Mouse (Mus musculus) neural tube, embryonic 14.5 days (tissue): ENCODE results near the gene Gpd1. TPM values are rescaled to one million over a fixed set of nuclear protein-coding genes. Genes with fewer than 3 reads are reported as not detected.

Experiments
- ATAC-seq: fragments of 200-750 bp; cut with Nextera tagmentation; 2 replicates; pipeline ENCODE4 v1.8.0; 2017; ENCODE audit warnings: low read depth, mild to moderate bottlenecking, moderate TSS enrichment, moderate library complexity
- H3K27ac ChIP-seq: fragments of 300-500 bp; sonication (generic); 2 replicates; pipeline ENCODE4 v1.5.1; 2014; ENCODE audit warnings: low read depth, mild to moderate bottlenecking, control low read depth, low read length, moderate library complexity, mixed read lengths
- H3K27me3 ChIP-seq: fragments of 300-500 bp; sonication (generic); 2 replicates; pipeline ENCODE4 v1.6.1; 2014; ENCODE audit warnings: low read length; ENCODE audit not compliant: control insufficient read depth, insufficient read depth
- H3K36me3 ChIP-seq: fragments of 300-500 bp; sonication (generic); 2 replicates; pipeline ENCODE4 v1.6.1; 2014; ENCODE audit warnings: low read length, mixed read lengths; ENCODE audit not compliant: control insufficient read depth, insufficient read depth
- H3K4me1 ChIP-seq: fragments of 300-500 bp; sonication (generic); 2 replicates; pipeline ENCODE4 v1.6.1; 2014; ENCODE audit warnings: low read length; ENCODE audit not compliant: control insufficient read depth, insufficient read depth
- H3K4me2 ChIP-seq: fragments of 300-500 bp; sonication (generic); 2 replicates; pipeline ENCODE4 v1.6.1; 2014; ENCODE audit warnings: mild to moderate bottlenecking, low read depth, low read length, control low read depth
- H3K4me3 ChIP-seq: fragments of 300-500 bp; sonication (generic); 2 replicates; pipeline ENCODE4 v1.5.1; 2014; ENCODE audit warnings: low read depth, low read length, control low read depth, mixed read lengths
- H3K9ac ChIP-seq: fragments of 300-500 bp; sonication (generic); replicated peaks from 2 replicates; pipeline ENCODE4 v1.6.1; 2014; ENCODE audit warnings: low read depth, mild to moderate bottlenecking, control low read depth, low read length, mixed read lengths
- H3K9me3 ChIP-seq: fragments of 300-500 bp; sonication (generic); 2 replicates; pipeline ENCODE4 v1.6.1; 2016; ENCODE audit warnings: low read length; ENCODE audit not compliant: control insufficient read depth
- WGBS: fragments of 180-500 bp; shearing (Covaris S2); extraction: QIAGEN DNeasy Blood & Tissue Kit; methylation state at CpG from one replicate; pipeline ENCODE4 v1.1.7; 2014; 5-methylcytosine and 5-hydroxymethylcytosine counted together
- polyA plus RNA-seq: library from polyadenylated mRNA; unstranded; fragments of >200 nt; fragmentation: Nextera tagmentation; extraction: Ambion mirVana; gene quantifications from 2 replicates; pipeline ENCODE4 v1.2.1, GENCODE M21; 2014

Gene Gpd1
- polyA plus RNA-seq, 1 experiment from 2014 or later = 1.2 TPM

GRCm38 (mm10) chr15:99677089-99677488 is 40.2 kb upstream of the Gpd1 start:
- H3K9me3 ChIP-seq = no peaks in the 10 kb centered on the region
- H3K27me3 ChIP-seq = no peaks in the 10 kb centered on the region
- no peak overlapping the region for H3K4me3 ChIP-seq
- H3K4me2 ChIP-seq = peak overlapping the region; percentile 64
- peak; percentile 62 for ATAC-seq
- H3K9ac ChIP-seq = peak overlapping the region; percentile 37; the same call in 1 of the 2 replicates
- H3K36me3 ChIP-seq = peaks cover 5% of the 10 kb centered on the region; the same call in 1 of the 2 replicates
- WGBS = 11% methylated on average over 8 of the region's 8 CpGs
- H3K4me1 ChIP-seq = peaks cover 50% of the 10 kb centered on the region
- peak overlapping the region; percentile 72 for H3K27ac ChIP-seq

DNA sequence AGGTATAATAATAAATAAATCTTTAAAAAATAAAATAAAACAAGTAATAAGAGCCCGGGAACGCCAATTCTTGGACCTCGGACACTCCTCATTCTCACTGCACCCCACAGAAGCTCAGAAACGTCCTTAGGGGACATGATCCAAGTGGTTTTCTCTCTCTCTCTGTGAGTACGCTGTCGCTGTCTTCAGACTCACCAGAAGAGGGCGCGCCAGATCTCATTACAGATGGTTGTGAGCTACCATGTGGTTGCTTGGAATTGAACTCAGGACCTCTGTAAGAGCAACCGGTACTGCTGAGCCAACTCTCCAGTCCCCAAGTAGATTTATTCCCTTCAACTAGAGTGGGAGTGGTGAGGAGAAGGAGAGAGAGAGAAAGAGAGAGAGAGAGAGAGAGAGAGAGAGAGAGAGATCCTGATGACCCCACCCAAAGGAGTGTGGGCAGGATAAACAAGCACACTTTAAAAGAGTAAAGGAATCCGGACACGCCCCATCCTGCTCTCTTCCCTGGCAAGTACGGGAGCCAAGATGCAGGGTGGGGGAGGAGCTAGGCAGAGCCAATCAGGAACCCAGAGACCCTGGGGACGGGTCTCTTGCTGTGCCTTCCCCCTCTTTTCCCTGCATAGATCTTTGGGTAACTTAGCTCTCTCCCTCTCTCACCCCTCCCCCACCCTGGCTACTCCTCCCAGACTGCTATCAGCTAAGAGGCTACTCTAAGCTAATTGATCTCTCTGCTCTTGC is 39.1 kb upstream of the Gpd1 start:
- Histone ChIP-seq H3K27me3 (no peaks in the 10 kb centered on the region), H3K9me3 (no peaks in the 10 kb centered on the region), H3K9ac (no peak overlapping the region), H3K4me2 (no peak overlapping the region), H3K27ac (no peak overlapping the region), H3K36me3 (no peaks in the 10 kb centered on the region), H3K4me1 (peaks cover 40% of the 10 kb centered on the region), H3K4me3 (no peak overlapping the region)
- WGBS = 14% methylated on average over 13 of the region's 13 CpGs
- peak; percentile 44; the same call in 1 of the 2 replicates for ATAC-seq

- no peak overlapping the region for H3K9ac ChIP-seq
- no peak overlapping the region for H3K4me2 ChIP-seq
- 52% methylated on average over 7 of the region's 7 CpGs for WGBS
- H3K36me3 ChIP-seq = no peaks in the 10 kb centered on the region
- no peak for ATAC-seq
- H3K4me1 ChIP-seq = peaks cover 32% of the 10 kb centered on the region
- no peak overlapping the region for H3K4me3 ChIP-seq
- no peak overlapping the region for H3K27ac ChIP-seq
- no peaks in the 10 kb centered on the region for H3K9me3 ChIP-seq
- H3K27me3 ChIP-seq = no peaks in the 10 kb centered on the region
Measured at GRCm38 (mm10) chr15:99679008-99679407, 38.3 kb upstream of the Gpd1 start.

DNA sequence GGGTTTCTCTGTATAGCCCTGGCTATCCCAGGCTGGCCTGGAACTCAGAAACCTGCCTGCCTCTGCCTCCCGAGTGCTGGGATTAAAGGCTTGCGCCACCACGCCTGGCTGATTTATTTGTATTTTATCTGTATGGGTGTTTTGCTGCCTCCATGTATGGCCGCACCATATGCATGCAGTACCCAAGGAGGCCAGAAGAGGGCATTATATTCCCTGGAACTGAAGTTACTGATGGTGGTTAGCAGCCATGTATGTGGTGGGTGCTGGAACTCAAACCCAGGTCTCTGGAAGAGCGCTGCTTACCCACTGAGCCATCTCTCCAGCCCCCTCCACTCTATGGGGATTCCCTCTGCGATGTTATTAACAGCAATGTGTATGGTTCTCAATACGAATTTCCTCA is 34.4 kb upstream of the Gpd1 start:
- no peak overlapping the region for H3K9ac ChIP-seq
- no peak overlapping the region for H3K4me2 ChIP-seq
- H3K4me3 ChIP-seq = no peak overlapping the region
- ATAC-seq = no peak
- no peak overlapping the region for H3K27ac ChIP-seq
- H3K4me1 ChIP-seq = peaks cover 7% of the 10 kb centered on the region; the same call in 1 of the 2 replicates
- no peaks in the 10 kb centered on the region for H3K9me3 ChIP-seq
- H3K27me3 ChIP-seq = no peaks in the 10 kb centered on the region
- WGBS = 94% methylated on average over 7 of the region's 7 CpGs
- 0 out of 2 replicates have a peak, but pooled peaks cover 7% of the 10 kb centered on the region for H3K36me3 ChIP-seq

GRCm38 (mm10) chr15:99684156-99684555 is 33.2 kb upstream of the Gpd1 start:
- H3K4me1 ChIP-seq = 0 out of 2 replicates have a peak, but pooled peaks cover 3% of the 10 kb centered on the region
- H3K9ac ChIP-seq = no peak overlapping the region
- H3K27ac ChIP-seq = no peak overlapping the region
- no peaks in the 10 kb centered on the region for H3K27me3 ChIP-seq
- no peak overlapping the region for H3K4me3 ChIP-seq
- H3K36me3 ChIP-seq = peaks cover 11% of the 10 kb centered on the region; the same call in 1 of the 2 replicates
- H3K4me2 ChIP-seq = no peak overlapping the region
- no peaks in the 10 kb centered on the region for H3K9me3 ChIP-seq
- 94% methylated on average over 5 of the region's 5 CpGs for WGBS
- ATAC-seq = no peak

DNA sequence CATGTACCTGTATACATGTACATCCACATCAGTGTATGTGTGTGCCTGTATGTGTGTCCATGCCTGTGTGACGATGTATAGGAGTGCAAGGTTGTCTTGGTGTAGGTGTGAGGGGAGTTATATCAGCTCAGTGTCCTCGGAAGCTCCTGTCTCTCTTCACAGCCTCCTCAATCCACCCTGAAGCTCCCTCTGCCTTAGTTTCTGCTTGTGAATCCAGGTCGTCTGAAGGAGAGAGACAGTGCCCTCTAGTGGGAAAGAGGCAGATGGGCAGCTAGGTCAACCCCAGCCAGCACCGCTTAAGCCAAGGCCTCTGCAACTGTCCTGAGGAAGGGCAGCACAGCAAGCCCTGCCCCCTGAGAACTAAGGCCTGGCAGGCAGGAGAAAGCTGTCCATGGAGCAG is 28.6 kb upstream of the Gpd1 start:
- Histone ChIP-seq H3K27me3 (no peaks in the 10 kb centered on the region), H3K36me3 (peaks cover 17% of the 10 kb centered on the region; the same call in 1 of the 2 replicates), H3K27ac (no peak overlapping the region), H3K4me2 (no peak overlapping the region), H3K4me1 (peaks cover 5% of the 10 kb centered on the region; the same call in 1 of the 2 replicates), H3K9me3 (no peaks in the 10 kb centered on the region), H3K9ac (no peak overlapping the region), H3K4me3 (no peak overlapping the region)
- 5% methylated on average over 4 of the region's 4 CpGs for WGBS
- ATAC-seq = 0 out of 2 replicates have a peak, but pooled peaks have one; percentile 41

DNA sequence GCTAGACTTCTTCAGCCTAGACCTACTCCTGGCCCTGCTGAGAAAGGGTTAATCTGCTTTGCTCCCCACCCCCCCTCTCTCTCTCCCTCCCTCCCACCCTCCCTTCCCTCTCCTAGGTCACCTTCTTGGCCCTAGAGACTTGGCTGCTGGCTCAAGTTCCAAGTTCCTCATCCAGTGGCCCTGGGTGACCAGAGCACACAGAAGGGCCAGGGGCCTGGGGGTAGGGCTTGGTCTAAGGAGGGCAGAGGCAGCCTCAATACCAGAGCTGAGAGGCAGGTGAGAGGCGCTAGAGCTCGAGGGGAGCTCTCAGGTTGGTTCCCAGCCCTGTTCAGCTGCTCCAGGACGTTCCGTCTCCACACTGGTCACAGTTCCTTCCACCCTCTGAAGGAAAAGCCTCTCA is 26.4 kb upstream of the Gpd1 start:
- no peaks in the 10 kb centered on the region for H3K9me3 ChIP-seq
- H3K4me2 ChIP-seq = no peak overlapping the region
- peaks cover 5% of the 10 kb centered on the region; the same call in 1 of the 2 replicates for H3K4me1 ChIP-seq
- H3K36me3 ChIP-seq = peaks cover 21% of the 10 kb centered on the region
- WGBS = 38% methylated on average over 4 of the region's 4 CpGs
- no peak for ATAC-seq
- no peak overlapping the region for H3K27ac ChIP-seq
- no peak overlapping the region for H3K9ac ChIP-seq
- H3K4me3 ChIP-seq = no peak overlapping the region
- no peaks in the 10 kb centered on the region for H3K27me3 ChIP-seq

DNA sequence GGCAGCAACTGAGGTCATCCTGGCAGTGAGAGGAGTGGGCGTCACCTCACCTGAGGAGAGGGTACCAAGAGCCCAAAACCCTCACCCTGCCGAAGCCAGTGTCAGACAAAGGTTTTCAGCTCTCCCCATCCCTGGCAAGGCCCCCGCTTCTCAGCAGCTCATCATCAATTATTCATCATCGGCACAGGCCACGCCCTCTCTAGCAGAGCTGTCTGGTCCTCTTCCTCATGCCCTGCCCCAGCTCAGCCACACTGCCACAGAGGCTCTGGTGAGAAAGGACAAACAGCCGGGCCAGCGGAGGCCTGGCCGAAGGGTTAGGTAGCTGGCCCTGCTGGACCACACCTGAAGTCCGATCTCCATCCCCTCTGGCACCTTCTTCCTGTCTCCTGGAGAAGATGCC is 25.3 kb upstream of the Gpd1 start:
- H3K36me3 ChIP-seq = peaks cover 30% of the 10 kb centered on the region
- no peak overlapping the region for H3K9ac ChIP-seq
- no peak overlapping the region for H3K4me3 ChIP-seq
- H3K27me3 ChIP-seq = no peaks in the 10 kb centered on the region
- ATAC-seq = 0 out of 2 replicates have a peak, but pooled peaks have one; percentile 44
- H3K4me1 ChIP-seq = peaks cover 5% of the 10 kb centered on the region; the same call in 1 of the 2 replicates
- no peaks in the 10 kb centered on the region for H3K9me3 ChIP-seq
- WGBS = 47% methylated on average over 9 of the region's 9 CpGs
- H3K27ac ChIP-seq = peak overlapping the region; percentile 12
- no peak overlapping the region for H3K4me2 ChIP-seq

- Histone ChIP-seq H3K9ac (no peak overlapping the region), H3K36me3 (peaks cover 41% of the 10 kb centered on the region), H3K4me3 (no peak overlapping the region), H3K27me3 (no peaks in the 10 kb centered on the region), H3K4me1 (no peaks in the 10 kb centered on the region), H3K9me3 (no peaks in the 10 kb centered on the region), H3K27ac (no peak overlapping the region), H3K4me2 (no peak overlapping the region)
- WGBS = 26% methylated on average over 2 of the region's 2 CpGs
- no peak for ATAC-seq
Measured at GRCm38 (mm10) chr15:99697309-99697708, 20.0 kb upstream of the Gpd1 start.
